Comparison of ENCODE assay signal across 7 mouse cellular contexts in genomic region chr3:95229781-95230494, GRCm38 (mm10). TPM values are rescaled to one million over a fixed set of nuclear protein-coding genes. Genes with fewer than 3 reads are reported as not detected.
DNase-seq lines count a peak whose midpoint lies in the region; ATAC-seq and TF ChIP-seq lines count a peak whose summit lies in the region.

No protein-coding gene starts in this region.

- H3K4me2 ChIP-seq in intestine, embryonic 16.5 days (ENCODE audit: low read depth, low read length) = peak overlapping the region; percentile 88

- H3K4me3 ChIP-seq in intestine, embryonic 16.5 days (ENCODE audit: low read length) = peak overlapping the region; percentile 72
- peak overlapping the region; percentile 80 for H3K4me3 ChIP-seq in spleen, adult 2 months (ENCODE audit: extremely low read depth, insufficient read depth, insufficient read length)

- peak; percentile 69 for ATAC-seq in intestine, embryonic 16.5 days
- peak; percentile 4; the same call in 1 of the 2 replicates for ATAC-seq in megakaryocyte progenitor cell, adult 5-6 weeks (replicated peaks; ENCODE audit: poor library complexity)

- TF ChIP-seq POLR2A in spleen, adult 2 months (IDR thresholded peaks at IDR 0.05; ENCODE audit: low read depth, low read length) = no peak

- TF ChIP-seq CTCF in spleen, adult 2 months (IDR thresholded peaks at IDR 0.05; ENCODE audit: extremely low read depth, insufficient read depth, insufficient read length, insufficient replicate concordance) = no peak

- H3K9ac ChIP-seq in intestine, embryonic 16.5 days (ENCODE audit: low read depth, low read length) = peak overlapping the region; percentile 91

- peak; percentile 80 for DNase-seq in adipocyte (ENCODE audit: low spot score)
- DNase-seq in cerebellum, adult 9-10 months = peak; percentile 62
- DNase-seq in gastrocnemius, postnatal 36 days = peak; percentile 31 to 53
- peak; percentile 44 to 54 for DNase-seq in left cerebral cortex, postnatal 36 days (ENCODE audit: low spot score in 2 of 2)
- peak in 1 of 2 experiments; percentile 31 for DNase-seq in spleen, adult 2 months (ENCODE audit: low read depth in 1 of 2, low spot score in 2 of 2)

- H3K36me3 ChIP-seq in intestine, embryonic 16.5 days (ENCODE audit: control insufficient read depth, insufficient read depth, low read length) = peaks cover 19% of the 10 kb centered on the region
- peaks cover 30% of the 10 kb centered on the region for H3K36me3 ChIP-seq in spleen, adult 2 months (ENCODE audit: control insufficient read depth, insufficient read depth, low read length)

- H3K27me3 ChIP-seq in intestine, embryonic 16.5 days (replicated peaks; ENCODE audit: control insufficient read depth, insufficient read depth, low read length) = no peaks in the 10 kb centered on the region
- no peaks in the 10 kb centered on the region for H3K27me3 ChIP-seq in spleen, adult 2 months (ENCODE audit: control insufficient read depth, insufficient read depth, low read length)

- H3K4me1 ChIP-seq in intestine, embryonic 16.5 days (ENCODE audit: control insufficient read depth, insufficient read depth, low read length) = peaks cover 21% of the 10 kb centered on the region
- H3K4me1 ChIP-seq in spleen, adult 2 months (ENCODE audit: control insufficient read depth, insufficient read depth, insufficient read length) = peaks cover 15% of the 10 kb centered on the region

- WGBS in intestine, embryonic 16.5 days = 3% methylated on average over 13 of the region's 13 CpGs
- under 1% methylated on average over 13 of the region's 13 CpGs for WGBS in spleen, adult 2 months

- H3K9me3 ChIP-seq in intestine, embryonic 16.5 days (ENCODE audit: control insufficient read depth, low read length) = no peaks in the 10 kb centered on the region

- peak overlapping the region; percentile 99 for H3K27ac ChIP-seq in intestine, embryonic 16.5 days (ENCODE audit: low read length)
- H3K27ac ChIP-seq in spleen, adult 2 months (ENCODE audit: insufficient read depth, low read length) = peak overlapping the region; percentile 97

- intact Hi-C loops in gastrocnemius, postnatal 36 days (cut with DNase I) = no loop called here
- intact Hi-C loops in left cerebral cortex, postnatal 36 days (cut with DNase I) = loop anchor here (1.0 to 2.0 kb wide), 2 partner anchors 13 to 53 kb away; partner anchors contain the start of genes Gabpb2 and Prune1

RNA-seq across cellular contexts. Expression of gene Cdc42se1, which starts 1.4 kb away (rescaled TPM):
- total RNA-seq in gastrocnemius, postnatal 36 days (2021) = 10 to 100 TPM; 14.2 to 18.4 TPM
- polyA plus RNA-seq in intestine, embryonic 16.5 days (2015; fragmentation: Nextera tagmentation; extraction: Ambion mirVana) = 67.8 and 73.8 TPM in 2 replicates
- 10 to 100 TPM; 64.4 to 68.0 TPM for total RNA-seq in left cerebral cortex, postnatal 36 days (2021)
- 56.2 and 56.7 TPM in 2 replicates for total RNA-seq in megakaryocyte progenitor cell, adult 5-6 weeks (2015)
- 52.5 and 60.3 TPM in 2 replicates for total RNA-seq in megakaryocyte progenitor cell, adult 5-6 weeks (2017)
- 91.5 and 94.1 TPM in 2 replicates for polyA plus RNA-seq in spleen, adult 2 months (2012; rRNA removed)

RNA-seq across cellular contexts. Expression of gene Mllt11, which starts 2.0 kb away (rescaled TPM):
- 10 to 100 TPM; 48.5 to 63.2 TPM for total RNA-seq in gastrocnemius, postnatal 36 days (2021)
- polyA plus RNA-seq in intestine, embryonic 16.5 days (2015; fragmentation: Nextera tagmentation; extraction: Ambion mirVana) = 15.0 and 15.5 TPM in 2 replicates
- 100 to 1,000 TPM; 292 to 336 TPM for total RNA-seq in left cerebral cortex, postnatal 36 days (2021)
- 4.6 and 5.8 TPM in 2 replicates for total RNA-seq in megakaryocyte progenitor cell, adult 5-6 weeks (2015)
- total RNA-seq in megakaryocyte progenitor cell, adult 5-6 weeks (2017) = 4.9 and 5.5 TPM in 2 replicates
- polyA plus RNA-seq in spleen, adult 2 months (2012; rRNA removed) = 15.5 and 16.2 TPM in 2 replicates

RNA-seq across cellular contexts. Expression of gene Gm128, which starts 11.5 kb away (rescaled TPM):
- not detected for total RNA-seq in gastrocnemius, postnatal 36 days (2021)
- 0.17 and 0.29 TPM in 2 replicates for polyA plus RNA-seq in intestine, embryonic 16.5 days (2015; fragmentation: Nextera tagmentation; extraction: Ambion mirVana)
- under 1 TPM; 0.20 to 0.27 TPM for total RNA-seq in left cerebral cortex, postnatal 36 days (2021)
- total RNA-seq in megakaryocyte progenitor cell, adult 5-6 weeks (2015) = 1.0 and 1.4 TPM in 2 replicates
- total RNA-seq in megakaryocyte progenitor cell, adult 5-6 weeks (2017) = 0.34 and 0.46 TPM in 2 replicates
- 0.18 and 0.52 TPM in 2 replicates for polyA plus RNA-seq in spleen, adult 2 months (2012; rRNA removed)

RNA-seq across cellular contexts. Expression of gene Gabpb2, which starts 12.2 kb away (rescaled TPM):
- total RNA-seq in gastrocnemius, postnatal 36 days (2021) = 1 to 10 TPM; 6.6 to 8.0 TPM
- polyA plus RNA-seq in intestine, embryonic 16.5 days (2015; fragmentation: Nextera tagmentation; extraction: Ambion mirVana) = 5.7 and 6.0 TPM in 2 replicates
- 10 to 100 TPM in 1 of 2 experiments, 1 to 10 TPM in 1; 6.3 to 13.4 TPM for total RNA-seq in left cerebral cortex, postnatal 36 days (2021)
- 28.5 and 29.3 TPM in 2 replicates for total RNA-seq in megakaryocyte progenitor cell, adult 5-6 weeks (2015)
- 43.1 and 57.7 TPM in 2 replicates for total RNA-seq in megakaryocyte progenitor cell, adult 5-6 weeks (2017)
- 17.0 and 17.1 TPM in 2 replicates for polyA plus RNA-seq in spleen, adult 2 months (2012; rRNA removed)

RNA-seq across cellular contexts. Expression of gene Bnipl, which starts 21.1 kb away (rescaled TPM):
- not detected for total RNA-seq in gastrocnemius, postnatal 36 days (2021)
- polyA plus RNA-seq in intestine, embryonic 16.5 days (2015; fragmentation: Nextera tagmentation; extraction: Ambion mirVana) = 0.51 and 0.72 TPM in 2 replicates
- under 1 TPM; 0.39 to 0.86 TPM for total RNA-seq in left cerebral cortex, postnatal 36 days (2021)
- total RNA-seq in megakaryocyte progenitor cell, adult 5-6 weeks (2015) = not detected in 2 replicates
- total RNA-seq in megakaryocyte progenitor cell, adult 5-6 weeks (2017) = not detected in 2 replicates
- 0.07 TPM in 1 of 2 replicates, not detected in the other for polyA plus RNA-seq in spleen, adult 2 months (2012; rRNA removed)

Comparison
In these comparisons a context has a peak if more than half of its experiments do, and no peak if none do; other contexts are left out.
1. RNA of gene Mllt11, which starts 2.0 kb away (total RNA-seq): 292 to 336 TPM in left cerebral cortex, postnatal 36 days and 48.5 to 63.2 TPM in gastrocnemius, postnatal 36 days; 4.6 to 5.8 TPM in megakaryocyte progenitor cell, adult 5-6 weeks; every median in the first group is over 4 times any median in the second.